Mouse (Mus musculus) macrophage (primary cell): ENCODE measurements around the gene Dnase2a. TPM values are rescaled to one million over a fixed set of nuclear protein-coding genes. Genes with fewer than 3 reads are reported as not detected.
"Not testable (repeated sequence)": the region's sequence is repeated elsewhere in the genome, so short reads cannot be mapped to it uniquely, and the experiment has no call there.

ENCODE experiments used
- H3K27ac ChIP-seq: fragments of 350-480 bp; formaldehyde crosslinking; 2 replicates; pipeline ENCODE4 v1.9.0; 2021
- H3K36me3 ChIP-seq: fragments of 350-480 bp; formaldehyde crosslinking; 2 replicates; pipeline ENCODE4 v1.9.0; 2021; ENCODE audit errors: inconsistent target
- H3K4me3 ChIP-seq: fragments of 350-480 bp; formaldehyde crosslinking; 2 replicates; pipeline ENCODE4 v1.9.0; 2021; ENCODE audit errors: inconsistent target
- H3K79me2 ChIP-seq: fragments of 350-480 bp; formaldehyde crosslinking; 2 replicates; pipeline ENCODE4 v1.9.0; 2021; ENCODE audit errors: inconsistent target
- WGBS: methylation state at CpG from one replicate; pipeline ENCODE4 v1.1.7; 2026; ENCODE audit warnings: inconsistent platforms; ENCODE audit not compliant: missing documents; 5-methylcytosine and 5-hydroxymethylcytosine counted together
- polyA plus RNA-seq: library from polyadenylated mRNA; stranded (reverse); fragments of 250-400 nt; gene quantifications from 3 replicates; pipeline ENCODE4 v1.2.4, GENCODE M21; 2018; ENCODE audit warnings: inconsistent platforms

The Dnase2a gene
- polyA plus RNA-seq, 1 experiment from 2014 or later: 211 TPM

DNA sequence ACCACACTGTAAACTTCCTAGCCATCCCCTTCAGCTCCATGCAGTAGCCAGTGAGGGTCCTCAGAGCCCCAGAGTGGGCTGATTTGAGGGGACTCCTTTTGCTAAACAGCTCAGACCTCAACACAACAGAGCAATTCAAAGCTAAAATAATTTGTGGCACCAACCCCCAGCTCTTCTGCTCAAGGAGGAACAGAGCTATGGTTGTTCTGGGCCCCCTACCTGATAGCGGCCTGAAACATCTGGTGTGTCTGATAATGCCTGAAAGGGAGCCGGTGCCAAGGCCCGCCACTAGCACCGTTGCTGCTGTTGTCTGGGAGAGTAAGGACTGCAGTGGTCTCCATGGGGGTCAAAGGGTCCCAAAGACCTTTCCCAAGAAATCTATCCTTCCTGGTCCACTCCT is 7.3 kb upstream of the Dnase2a start:
- WGBS: 79% methylated on average over 4 of the region's 4 CpGs
- no peak overlapping the region for H3K27ac ChIP-seq
- H3K36me3 ChIP-seq: no peaks in the 10 kb centered on the region
- no peaks in the 10 kb centered on the region for H3K79me2 ChIP-seq
- no peak overlapping the region for H3K4me3 ChIP-seq

DNA sequence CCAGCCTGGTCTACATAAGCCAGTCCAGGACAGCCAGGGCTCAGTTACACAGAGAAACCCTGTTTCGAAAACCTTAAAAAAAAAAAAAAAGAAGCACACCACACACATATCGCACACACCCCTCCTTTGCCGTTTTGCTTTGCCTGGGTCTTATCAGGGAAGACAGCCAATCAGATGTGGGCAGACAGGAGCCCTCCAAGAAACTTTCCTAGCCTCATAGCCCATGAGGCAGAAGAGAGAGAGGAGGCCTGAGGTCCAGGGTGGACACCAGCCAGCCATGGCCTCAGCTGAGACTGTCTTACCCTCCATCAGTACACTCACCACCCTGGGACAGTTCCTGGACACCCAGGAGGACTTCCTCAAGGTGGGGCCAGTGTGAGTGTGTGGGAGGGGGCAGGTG is 6.6 kb upstream of the Dnase2a start, which contains the start of gene Klf1:
Gene Klf1 (plus strand): TSS at position 177 of the 400 bp plus-strand sequence.
- 76% methylated on average over 3 of the region's 3 CpGs for WGBS
- Histone ChIP-seq H3K4me3 (peak within 1 kb of the TSS; percentile 33), H3K79me2 (no peaks in the 10 kb centered on the region), H3K27ac (no peak within 1 kb of the TSS), H3K36me3 (no peaks in the 10 kb centered on the region)

DNA sequence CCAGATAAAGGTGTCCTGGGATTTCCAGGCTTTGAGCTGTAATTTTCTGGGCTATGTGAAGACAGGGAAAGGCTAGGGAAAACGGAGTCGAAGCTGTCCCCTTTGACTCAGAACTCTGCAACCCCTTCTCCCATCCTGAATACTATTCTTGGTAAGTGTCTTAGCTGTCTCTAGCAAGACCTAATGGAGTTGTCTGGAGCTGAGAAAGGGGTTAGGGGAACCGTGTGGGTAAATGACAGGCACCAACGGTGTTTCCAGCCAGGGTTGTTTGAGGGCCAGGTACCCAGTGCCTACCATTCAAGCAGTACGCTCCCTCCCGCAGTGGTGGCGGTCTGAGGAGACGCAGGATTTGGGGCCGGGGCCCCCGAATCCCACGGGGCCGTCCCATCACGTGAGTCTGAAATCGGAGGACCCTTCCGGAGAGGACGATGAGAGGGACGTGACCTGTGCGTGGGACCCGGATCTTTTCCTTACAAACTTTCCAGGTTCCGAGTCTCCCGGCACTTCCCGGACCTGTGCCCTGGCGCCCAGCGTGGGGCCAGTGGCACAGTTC is 5.9 kb upstream of the Dnase2a start:
- whole genome bisulfite sequencing: 16% methylated on average over 24 of the region's 24 CpGs
- peak overlapping the region; percentile 33 for H3K4me3 ChIP-seq
- no peak overlapping the region for H3K27ac ChIP-seq
- H3K36me3 ChIP-seq: no peaks in the 10 kb centered on the region
- H3K79me2 ChIP-seq: no peaks in the 10 kb centered on the region

DNA sequence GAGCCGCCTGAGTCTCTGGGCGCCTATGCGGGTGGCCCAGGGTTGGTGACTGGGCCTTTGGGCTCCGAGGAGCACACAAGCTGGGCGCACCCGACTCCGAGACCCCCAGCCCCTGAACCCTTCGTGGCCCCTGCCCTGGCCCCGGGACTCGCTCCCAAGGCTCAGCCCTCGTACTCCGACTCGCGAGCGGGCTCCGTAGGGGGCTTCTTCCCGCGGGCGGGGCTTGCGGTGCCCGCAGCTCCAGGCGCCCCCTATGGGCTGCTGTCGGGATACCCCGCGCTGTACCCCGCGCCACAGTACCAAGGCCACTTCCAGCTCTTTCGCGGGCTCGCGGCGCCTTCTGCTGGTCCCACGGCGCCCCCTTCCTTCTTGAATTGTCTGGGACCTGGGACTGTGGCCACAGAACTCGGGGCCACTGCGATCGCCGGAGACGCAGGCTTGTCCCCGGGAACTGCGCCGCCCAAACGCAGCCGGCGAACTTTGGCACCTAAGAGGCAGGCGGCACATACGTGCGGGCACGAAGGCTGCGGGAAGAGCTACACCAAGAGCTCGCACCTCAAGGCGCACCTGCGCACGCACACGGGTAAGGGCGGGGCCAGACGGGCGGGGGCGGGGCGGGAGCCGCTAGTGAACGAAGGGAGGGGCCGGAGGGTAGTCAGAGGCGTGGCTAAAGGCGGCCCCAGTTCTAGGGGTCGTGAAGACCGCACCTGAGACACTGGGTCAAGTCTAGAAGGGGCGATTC is 5.3 kb upstream of the Dnase2a start:
- H3K79me2 ChIP-seq: no peaks in the 10 kb centered on the region
- under 1% methylated on average over 68 of the region's 68 CpGs for WGBS
- H3K36me3 ChIP-seq: no peaks in the 10 kb centered on the region
- H3K4me3 ChIP-seq: peak overlapping the region; percentile 33
- H3K27ac ChIP-seq: no peak overlapping the region

DNA sequence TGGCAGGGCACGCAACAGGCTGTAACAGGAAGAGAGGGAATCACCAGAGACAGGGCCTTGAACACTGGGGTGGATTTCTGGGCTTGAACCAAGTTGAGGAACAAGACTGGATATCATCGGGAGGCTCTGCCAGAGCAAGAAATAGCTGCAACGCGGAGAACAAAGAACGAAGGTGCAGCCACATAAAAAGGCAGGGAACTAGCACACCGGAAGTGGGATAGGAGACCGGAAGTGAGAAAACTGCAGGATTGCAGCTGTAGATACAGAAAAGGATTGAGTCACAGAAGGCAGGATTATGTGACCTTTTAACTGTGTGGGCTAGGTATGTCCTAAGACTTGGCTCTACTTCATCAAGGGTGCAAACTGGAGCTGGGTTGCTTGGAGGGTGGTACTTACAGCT is 4.0 kb upstream of the Dnase2a start:
- Histone ChIP-seq H3K27ac (no peak overlapping the region), H3K79me2 (peaks cover 8% of the 10 kb centered on the region), H3K4me3 (no peak overlapping the region), H3K36me3 (no peaks in the 10 kb centered on the region)
- WGBS: 83% methylated on average over 7 of the region's 7 CpGs

DNA sequence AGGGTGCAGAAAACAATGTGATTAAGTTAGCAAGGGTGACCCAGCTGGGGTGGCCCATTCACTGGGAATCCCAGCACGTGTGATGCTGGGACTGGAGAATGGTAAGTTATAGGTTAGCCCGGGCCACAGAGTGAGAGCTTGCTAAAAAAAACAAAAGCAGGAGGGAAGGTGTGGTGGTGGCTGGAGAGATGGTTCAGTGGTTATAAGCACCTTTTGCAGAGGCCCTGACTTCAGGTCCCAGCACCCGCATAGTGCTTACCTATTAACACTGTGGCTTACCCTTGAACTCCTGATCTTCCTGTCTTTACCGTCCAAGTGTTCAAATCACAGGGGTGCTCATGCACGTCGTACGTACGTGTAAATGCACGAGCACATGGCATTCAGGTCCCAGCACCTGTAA is 1.3 kb upstream of the Dnase2a start:
- Histone ChIP-seq H3K36me3 (peaks cover 8% of the 10 kb centered on the region; the same call in 1 of the 2 replicates), H3K79me2 (peaks cover 23% of the 10 kb centered on the region), H3K27ac (no peak overlapping the region), H3K4me3 (no peak overlapping the region)
- 96% methylated on average over 9 of the region's 9 CpGs for WGBS

DNA sequence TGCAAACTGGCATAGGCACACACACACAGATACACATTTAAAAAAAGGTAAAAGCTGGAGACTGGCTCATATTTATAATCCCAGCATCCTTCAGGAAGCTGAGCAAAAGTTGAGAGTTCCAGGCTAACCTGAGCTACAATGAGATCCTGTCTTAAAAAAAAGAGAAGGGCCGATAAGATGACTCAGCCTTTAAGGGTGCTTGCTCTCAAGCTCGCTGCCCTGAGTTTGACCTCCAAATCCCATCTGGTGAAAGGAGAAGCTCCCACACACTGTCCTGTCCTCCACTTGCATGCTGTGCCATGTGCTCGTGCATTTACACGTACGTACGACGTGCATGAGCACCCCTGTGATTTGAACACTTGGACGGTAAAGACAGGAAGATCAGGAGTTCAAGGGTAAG is 867 bp upstream of the Dnase2a start:
- Histone ChIP-seq H3K36me3 (peaks cover 8% of the 10 kb centered on the region; the same call in 1 of the 2 replicates), H3K79me2 (peaks cover 23% of the 10 kb centered on the region), H3K4me3 (no peak overlapping the region), H3K27ac (no peak overlapping the region)
- 62% methylated on average over 8 of the region's 8 CpGs for WGBS

DNA sequence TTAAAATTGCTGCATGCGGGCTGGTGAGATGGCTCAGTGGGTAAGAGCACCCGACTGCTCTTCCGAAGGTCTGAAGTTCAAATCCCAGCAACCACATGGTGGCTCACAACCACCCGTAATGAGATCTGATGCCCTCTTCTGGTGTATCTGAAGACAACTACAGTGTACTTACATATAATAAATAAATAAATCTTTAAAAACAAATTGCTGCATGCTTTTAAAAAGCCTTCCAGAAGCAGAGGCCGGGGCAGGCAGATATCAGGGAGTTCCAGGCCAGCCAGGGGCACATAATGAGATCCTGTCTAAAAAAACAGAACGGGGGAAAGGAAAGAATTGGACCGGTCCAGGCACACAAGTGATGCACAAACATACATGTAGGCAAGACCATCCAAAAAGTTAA is 381 bp upstream of the Dnase2a start:
- Histone ChIP-seq H3K79me2 (peaks cover 23% of the 10 kb centered on the region), H3K4me3 (peak overlapping the region; percentile 92), H3K27ac (peak overlapping the region; percentile 95)
- 9% methylated on average over 5 of the region's 7 CpGs for WGBS
- not testable (repeated sequence) for H3K36me3 ChIP-seq

DNA sequence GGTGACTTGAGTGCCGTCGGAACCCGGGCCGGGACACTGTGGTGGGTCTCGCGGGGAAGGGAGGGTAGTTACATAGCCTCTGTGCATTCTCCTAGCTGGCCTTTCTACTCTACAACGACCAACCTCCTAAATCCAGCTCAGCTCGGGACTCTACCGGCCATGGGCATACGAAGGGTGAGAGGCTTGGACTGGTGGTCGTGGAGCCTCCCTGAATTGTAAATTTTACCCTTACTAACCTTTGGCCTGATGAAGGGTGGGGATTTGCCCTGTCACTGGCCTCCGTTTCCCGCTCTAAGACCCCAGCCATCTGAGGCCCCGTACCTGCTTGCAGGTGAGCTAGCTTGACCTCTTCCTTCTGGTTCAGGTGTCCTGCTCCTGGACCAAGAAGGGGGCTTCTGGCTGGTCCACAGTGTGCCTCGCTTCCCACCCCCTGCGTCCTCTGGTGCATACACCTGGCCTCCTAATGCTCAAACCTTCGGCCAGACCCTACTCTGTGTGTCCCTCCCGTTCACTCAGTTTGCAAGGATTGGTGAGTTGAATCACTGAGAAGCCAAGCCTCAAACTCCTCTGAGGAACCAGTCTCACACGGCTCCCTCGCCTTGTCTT is 905 bp downstream of the Dnase2a start:
- Histone ChIP-seq H3K4me3 (peak overlapping the region; percentile 92), H3K27ac (peak overlapping the region; percentile 95), H3K36me3 (peaks cover 8% of the 10 kb centered on the region; the same call in 1 of the 2 replicates), H3K79me2 (peaks cover 23% of the 10 kb centered on the region)
- 43% methylated on average over 20 of the region's 20 CpGs for WGBS

DNA sequence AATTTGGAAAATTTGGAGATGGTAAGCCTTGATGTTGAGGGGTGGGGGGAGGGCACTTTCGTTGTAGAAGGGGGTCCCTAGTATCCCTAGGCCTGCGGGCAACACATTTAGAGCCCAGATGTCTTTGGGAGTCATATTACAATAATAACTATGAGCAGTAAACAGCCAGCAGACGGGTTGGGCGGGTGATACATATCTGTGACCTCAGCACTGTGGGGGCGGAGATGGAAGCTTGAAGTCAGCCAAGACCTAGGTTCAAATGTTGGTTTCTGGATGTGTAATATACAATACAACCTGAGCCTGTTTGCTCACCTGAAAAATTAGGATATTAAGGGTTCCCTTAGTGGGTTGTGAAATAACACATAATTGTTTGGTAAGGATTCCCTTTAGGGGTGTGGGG is 1.6 kb downstream of the Dnase2a start:
- Histone ChIP-seq H3K79me2 (peaks cover 23% of the 10 kb centered on the region), H3K4me3 (peak overlapping the region; percentile 92; the same call in 1 of the 2 replicates), H3K27ac (no peak overlapping the region; the same call in 1 of the 2 replicates), H3K36me3 (peaks cover 8% of the 10 kb centered on the region; the same call in 1 of the 2 replicates)
- WGBS: 93% methylated on average over 5 of the region's 5 CpGs

DNA sequence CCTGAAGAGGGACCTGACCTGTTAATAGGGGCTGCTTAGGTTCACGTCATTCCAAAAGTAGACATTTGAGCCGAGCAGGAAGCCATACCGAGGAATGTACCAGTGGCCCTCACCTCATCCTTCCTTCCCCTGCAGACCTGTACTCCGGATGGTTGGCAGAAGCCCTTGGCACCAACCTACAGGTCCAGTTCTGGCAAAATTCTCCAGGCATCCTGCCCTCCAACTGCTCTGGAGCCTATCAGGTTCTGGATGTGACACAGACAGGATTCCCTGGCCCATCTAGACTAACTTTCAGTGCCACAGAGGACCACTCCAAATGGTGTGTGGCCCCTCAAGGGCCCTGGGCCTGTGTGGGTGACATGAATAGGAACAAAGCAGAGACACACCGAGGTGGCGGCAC is 2.2 kb downstream of the Dnase2a start:
- Histone ChIP-seq H3K27ac (no peak overlapping the region), H3K4me3 (no peak overlapping the region), H3K36me3 (peaks cover 8% of the 10 kb centered on the region; the same call in 1 of the 2 replicates), H3K79me2 (peaks cover 23% of the 10 kb centered on the region)
- WGBS: 93% methylated on average over 5 of the region's 6 CpGs

DNA sequence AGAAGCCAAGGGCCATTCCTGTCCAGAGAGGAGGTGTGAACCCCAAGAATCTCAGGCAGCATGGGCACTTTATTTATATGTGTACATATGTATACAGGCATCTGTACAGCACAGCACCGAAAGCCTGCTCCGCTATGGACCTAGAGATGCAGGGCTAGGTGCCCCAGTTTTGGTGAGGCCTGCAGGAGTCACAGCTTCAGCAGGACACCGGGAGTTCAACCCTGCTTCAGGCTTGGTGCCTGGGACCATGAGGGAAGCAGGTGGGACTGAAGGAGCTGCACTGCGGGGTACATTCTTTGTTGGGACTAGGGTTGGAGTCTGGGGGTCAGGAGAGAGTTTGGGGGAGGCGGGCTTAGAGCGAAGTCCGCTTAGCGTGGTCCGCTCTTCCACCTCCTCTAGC is 3.5 kb downstream of the Dnase2a start:
- WGBS: 96% methylated on average over 9 of the region's 9 CpGs
- Histone ChIP-seq H3K27ac (no peak overlapping the region), H3K4me3 (no peak overlapping the region), H3K36me3 (peaks cover 8% of the 10 kb centered on the region; the same call in 1 of the 2 replicates), H3K79me2 (peaks cover 23% of the 10 kb centered on the region)

DNA sequence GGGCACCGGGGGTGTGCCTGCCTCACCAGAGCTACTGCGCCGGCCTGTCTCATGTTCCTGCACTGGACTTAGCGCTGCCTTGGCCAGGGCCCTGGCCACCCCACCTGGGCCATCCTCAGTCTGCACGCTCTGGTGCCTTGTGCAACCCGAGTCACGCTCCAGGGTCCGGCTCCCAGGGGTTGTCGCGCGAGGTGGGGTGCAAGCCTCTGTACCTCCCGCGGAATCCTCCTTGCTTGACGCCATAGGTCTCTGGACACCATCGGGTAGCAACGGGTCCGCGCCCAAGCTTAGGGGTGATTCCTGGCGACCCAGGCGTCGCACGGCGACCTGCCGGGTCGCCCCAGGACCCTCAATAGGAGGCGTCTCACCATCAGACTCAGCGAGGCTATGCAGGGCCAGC is 4.0 kb downstream of the Dnase2a start:
- Histone ChIP-seq H3K4me3 (no peak overlapping the region), H3K79me2 (peaks cover 23% of the 10 kb centered on the region), H3K36me3 (peaks cover 8% of the 10 kb centered on the region; the same call in 1 of the 2 replicates), H3K27ac (no peak overlapping the region)
- WGBS: 76% methylated on average over 22 of the region's 27 CpGs

DNA sequence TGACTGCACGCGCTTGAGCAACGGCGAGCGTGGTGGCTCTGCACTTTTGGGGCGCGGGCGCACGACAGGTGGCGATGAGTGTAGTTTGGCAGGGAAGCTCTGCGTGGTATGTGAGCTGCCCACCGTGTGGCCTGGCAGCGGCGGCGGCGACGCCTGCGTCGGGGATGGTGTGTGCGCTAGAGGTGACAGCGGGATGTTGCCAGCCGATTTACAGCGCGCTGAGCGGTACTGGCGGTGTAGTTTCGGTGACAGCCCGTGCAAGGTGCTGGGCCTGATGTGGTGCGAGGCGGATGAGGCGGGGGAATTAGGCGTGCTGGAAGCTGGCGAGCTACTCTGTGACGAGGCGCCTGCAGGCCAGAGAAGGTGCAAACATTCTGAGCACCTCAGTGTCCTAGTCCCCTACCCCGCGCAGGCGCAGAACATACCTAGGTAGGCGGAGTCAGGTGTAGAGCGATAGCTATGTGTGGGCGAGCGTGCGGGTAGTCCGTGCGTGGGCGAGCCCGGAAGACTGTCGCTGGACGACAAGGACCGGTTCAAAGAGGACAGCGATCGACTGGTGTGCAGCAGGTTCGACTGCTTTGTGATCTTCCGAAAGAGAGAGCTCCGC is 4.6 kb downstream of the Dnase2a start:
- peak overlapping the region; percentile 36; the same call in 1 of the 2 replicates for H3K27ac ChIP-seq
- 7% methylated on average over 55 of the region's 55 CpGs for WGBS

More for the DNA sequence above, 4.6 kb downstream of the Dnase2a start:
- Histone ChIP-seq H3K4me3 (peak overlapping the region; percentile 18; the same call in 1 of the 2 replicates), H3K36me3 (peaks cover 8% of the 10 kb centered on the region; the same call in 1 of the 2 replicates), H3K79me2 (peaks cover 23% of the 10 kb centered on the region)
